20 mouse cellular contexts compared by ENCODE assay signal in genomic region chr4:135095693-135096092, GRCm38 (mm10). TPM values are rescaled to one million over a fixed set of nuclear protein-coding genes. Genes with fewer than 3 reads are reported as not detected.
"Had no signal": no experiment of that assay in that cellular context is flagged by ENCODE, and none has a peak within 500 bp of the region (broad histone marks: within the 10 kb centered on the region; RNA-seq: fewer than 3 reads in every experiment).

No protein-coding gene starts in this region.

- H3K4me2 ChIP-seq: limb, embryonic 15.5 days; liver, embryonic 12.5 days; lung, embryonic 14.5 days; midbrain, embryonic 11.5 days; midbrain, embryonic 15.5 days; neural tube, embryonic 13.5 days; stomach, embryonic 15.5 days had no signal

- H3K27me3 ChIP-seq: limb, embryonic 15.5 days; midbrain, embryonic 15.5 days; neural tube, embryonic 13.5 days; stomach, embryonic 15.5 days had no signal

- H3K4me3 ChIP-seq: layer of hippocampus, adult 2 months; left cerebral cortex, adult 2 months; limb, embryonic 15.5 days; liver, embryonic 12.5 days; megakaryocyte, embryonic 14.5 days; midbrain, embryonic 15.5 days; neural tube, embryonic 13.5 days; stomach, embryonic 15.5 days had no signal

- H3K9me3 ChIP-seq: limb, embryonic 15.5 days; liver, embryonic 12.5 days; midbrain, embryonic 15.5 days; neural tube, embryonic 13.5 days; stomach, embryonic 15.5 days had no signal

- H3K36me3 ChIP-seq: limb, embryonic 15.5 days; liver, embryonic 12.5 days; midbrain, embryonic 15.5 days; neural tube, embryonic 13.5 days; stomach, embryonic 15.5 days had no signal

- H3K4me1 ChIP-seq: liver, embryonic 12.5 days; midbrain, embryonic 15.5 days; neural tube, embryonic 13.5 days; stomach, embryonic 15.5 days had no signal

- H3K9ac ChIP-seq: limb, embryonic 15.5 days; liver, embryonic 12.5 days; lung, embryonic 14.5 days; midbrain, embryonic 15.5 days; neural tube, embryonic 13.5 days; stomach, embryonic 15.5 days had no signal

- ATAC-seq: liver, embryonic 12.5 days; midbrain, embryonic 15.5 days had no signal

- DNase-seq: kidney, adult 18-20 months; kidney, postnatal 10 days; kidney, postnatal 4 days; lung, embryonic 14.5 days; lung, postnatal 14 days; right cerebral cortex, postnatal 14 days; thymus, postnatal 36 days had no signal

- H3K27ac ChIP-seq: layer of hippocampus, adult 2 months; left cerebral cortex, adult 2 months; limb, embryonic 15.5 days; liver, embryonic 12.5 days; macrophage; midbrain, embryonic 15.5 days; neural tube, embryonic 13.5 days; stomach, embryonic 15.5 days had no signal

RNA-seq across cellular contexts. Expression of gene Runx3, which starts 24.8 kb away (rescaled TPM):
- total RNA-seq: layer of hippocampus, adult 2 months; layer of hippocampus, postnatal 14 days; left cerebral cortex, postnatal 14 days had no signal
- polyA plus RNA-seq: kidney, embryonic 14.5 days; midbrain, embryonic 11.5 days; midbrain, embryonic 15.5 days had no signal
